Mouse (Mus musculus) ES-E14 (cell line): ENCODE measurements around the gene Gcg.

Experiments used
- CHD2 ChIP-seq: IDR thresholded peaks from 2 replicates; pipeline ENCODE4 v1.6.1; 2014; ENCODE audit warnings: mild to moderate bottlenecking, low read depth, low read length, inconsistent platforms
- HCFC1 ChIP-seq: IDR thresholded peaks from 2 replicates; pipeline ENCODE4 v1.6.1; 2012; ENCODE audit warnings: low read length, inconsistent platforms, borderline replicate concordance; ENCODE audit not compliant: insufficient read depth
- ZC3H11A ChIP-seq: IDR thresholded peaks from 2 replicates; pipeline ENCODE4 v1.6.1; 2012; ENCODE audit warnings: low read depth, mild to moderate bottlenecking, inconsistent platforms, low read length, borderline replicate concordance
- ZNF384 ChIP-seq: IDR thresholded peaks from 2 replicates; pipeline ENCODE4 v1.6.1; 2012; ENCODE audit warnings: low read depth, low read length, inconsistent platforms

GRCm38 (mm10) chr2:62449692-62450346 lies 33.6 kb downstream of the Gcg start:
- TF ChIP-seq CHD2 (no peak), HCFC1 (no peak), ZC3H11A (no peak), ZNF384 (no peak)
